Comparison of ENCODE assay signal across 10 mouse cellular contexts in genomic region chr5:148739141-148739540, GRCm38 (mm10).
DNase-seq lines count a peak whose midpoint lies in the region.
"Had no signal": no experiment of that assay in that cellular context is flagged by ENCODE, and none has a peak within 500 bp of the region (broad histone marks: within the 10 kb centered on the region; RNA-seq: fewer than 3 reads in every experiment).

No protein-coding gene starts in this region.

- no peaks in the 10 kb centered on the region for H3K27me3 ChIP-seq in limb, embryonic 10.5 days (ENCODE audit: low read depth, poor library complexity, severe bottlenecking)
- no peaks in the 10 kb centered on the region for H3K27me3 ChIP-seq in megakaryocyte, embryonic 14.5 days (replicated peaks)
- H3K27me3 ChIP-seq: neural tube, embryonic 12.5 days had no signal

- 80% methylated on average over 3 of the region's 3 CpGs for WGBS in limb, embryonic 10.5 days

- H3K4me3 ChIP-seq in limb, embryonic 10.5 days = no peak overlapping the region
- H3K4me3 ChIP-seq in megakaryocyte, embryonic 14.5 days (replicated peaks) = peak overlapping the region; percentile 3
- H3K4me3 ChIP-seq: forebrain, embryonic 10.5 days; neural tube, embryonic 12.5 days had no signal

- H3K36me3 ChIP-seq in limb, embryonic 10.5 days = no peaks in the 10 kb centered on the region
- no peaks in the 10 kb centered on the region for H3K36me3 ChIP-seq in megakaryocyte, embryonic 14.5 days (replicated peaks; ENCODE audit: low read length)
- H3K36me3 ChIP-seq: forebrain, embryonic 10.5 days; neural tube, embryonic 12.5 days had no signal

- DNase-seq in B cell, adult 2 months = peak; percentile 43 to 51
- DNase-seq in MEL-GATA-1-ER (ENCODE audit: extremely low read depth, low read depth) = peak; percentile 62
- DNase-seq in limb, embryonic 10.5 days (ENCODE audit: low spot score) = no peak
- no peak for DNase-seq in frontal cortex, postnatal 25 days (ENCODE audit: low spot score in 2 of 2)
- DNase-seq in thymus, postnatal 4 days = no peak
- no peak for DNase-seq in cerebellum, adult 8-10 months
- DNase-seq: layer of hippocampus, postnatal 36 days had no signal

- peaks cover 29% of the 10 kb centered on the region for H3K4me1 ChIP-seq in limb, embryonic 10.5 days
- peaks cover 7% of the 10 kb centered on the region for H3K4me1 ChIP-seq in megakaryocyte, embryonic 14.5 days
- H3K4me1 ChIP-seq: neural tube, embryonic 12.5 days had no signal

- H3K9me3 ChIP-seq in limb, embryonic 10.5 days (replicated peaks) = no peaks in the 10 kb centered on the region
- peaks cover 39% of the 10 kb centered on the region for H3K9me3 ChIP-seq in megakaryocyte, embryonic 14.5 days

- H3K27ac ChIP-seq in limb, embryonic 10.5 days = peak overlapping the region; percentile 36; the same call in 1 of the 2 replicates
- H3K27ac ChIP-seq: forebrain, embryonic 10.5 days; neural tube, embryonic 12.5 days had no signal

Comparison
In these comparisons a context has a peak if more than half of its experiments do, and no peak if none do; other contexts are left out.
1. DNase-seq: peak in B cell, adult 2 months (2 of 2) and MEL-GATA-1-ER (single experiment); none in limb, embryonic 10.5 days (single experiment), frontal cortex, postnatal 25 days (0 of 2), thymus, postnatal 4 days (single experiment) and cerebellum, adult 8-10 months (single experiment).